Mouse (Mus musculus): ENCODE results near the gene Cops6.

The Cops6 gene

DNA sequence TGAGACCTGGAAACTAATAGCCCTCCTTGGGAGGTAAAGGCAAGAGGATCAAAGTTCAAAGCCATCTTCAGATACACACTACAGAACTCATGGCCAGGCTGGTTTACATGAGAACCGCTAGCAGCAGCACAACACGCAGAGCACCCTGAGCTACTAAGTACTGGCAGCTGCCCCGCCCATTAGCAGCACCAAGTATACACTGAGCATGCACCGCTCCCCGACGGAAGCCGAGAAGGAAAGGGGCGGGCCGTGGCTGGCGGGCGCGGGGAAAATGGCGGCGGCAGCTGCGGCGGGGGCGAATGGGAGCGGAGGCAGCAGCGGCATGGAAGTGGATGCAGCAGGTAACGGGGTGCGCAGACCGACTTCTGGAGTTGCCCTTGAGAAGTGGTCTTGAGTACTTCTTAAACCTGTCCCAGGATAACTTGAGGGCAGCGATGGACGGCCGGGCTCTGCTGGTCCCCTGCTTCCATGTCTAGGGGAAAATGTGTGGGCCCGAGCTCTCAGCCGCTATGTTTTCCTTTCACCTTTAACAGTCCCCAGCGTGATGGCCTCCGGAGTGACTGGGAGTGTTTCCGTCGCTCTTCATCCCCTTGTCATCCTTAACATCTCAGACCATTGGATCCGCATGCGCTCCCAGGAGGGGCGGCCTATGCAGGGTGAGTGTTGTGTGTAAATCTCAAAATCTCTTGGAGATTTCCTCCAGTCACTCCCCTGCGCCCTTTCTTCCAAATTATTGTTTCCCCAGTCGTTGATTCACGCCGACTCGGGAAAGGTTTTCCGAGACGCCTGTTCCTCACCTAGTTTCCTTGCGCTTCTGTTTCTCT is at the start of gene Cops6:
TSS of gene Cops6 (plus strand) at position 230 of the 824 bp plus-strand sequence.
- peak; percentile 95 for DNase-seq (ENCODE audit: low spot score)

DNA sequence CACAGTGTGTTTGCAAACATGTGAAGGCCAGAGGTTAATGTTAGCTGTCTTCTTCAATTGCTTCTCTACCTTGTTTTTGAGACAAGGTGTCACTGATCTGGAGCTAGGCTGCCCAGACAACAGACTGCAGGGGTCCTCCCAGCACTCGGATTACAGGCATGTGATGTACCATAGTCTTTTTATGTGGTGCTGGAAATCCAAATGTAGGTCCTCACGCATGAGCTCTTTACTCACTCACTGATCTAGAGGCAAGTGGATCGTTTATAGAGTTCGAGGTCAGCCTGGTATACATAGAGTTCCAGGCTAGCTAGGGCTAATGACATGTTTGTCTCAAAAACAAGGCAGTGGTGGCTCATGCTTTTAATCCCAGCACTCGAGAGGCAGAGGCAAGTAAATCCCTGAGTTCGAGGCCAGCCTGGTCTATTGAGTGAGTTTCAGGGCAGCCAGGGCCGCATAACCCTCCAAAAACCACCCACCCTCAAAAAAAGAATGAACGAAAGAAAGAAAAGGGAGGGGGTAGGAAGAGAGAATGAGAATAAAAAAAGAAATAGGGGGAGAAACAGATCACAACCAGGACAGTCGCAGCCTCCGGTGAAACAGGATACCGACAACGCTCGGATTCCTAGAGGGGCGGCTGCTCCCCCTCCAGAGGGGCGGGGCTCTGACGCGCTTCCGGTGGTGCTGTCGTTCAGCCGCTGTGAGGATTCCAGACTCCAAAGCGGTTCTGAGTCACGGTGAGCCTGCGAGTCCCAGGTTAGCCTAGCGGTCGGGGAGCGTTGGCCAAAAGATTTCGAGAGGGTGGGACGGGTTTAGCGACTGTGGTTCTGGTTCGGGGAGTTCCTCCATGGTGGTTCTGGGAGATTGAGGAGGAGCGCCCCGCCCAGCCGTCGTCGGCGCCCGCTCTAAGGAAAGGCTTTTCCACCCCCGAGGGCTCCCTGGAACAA is 44.3 kb upstream of the Cops6 start, which contains the start of gene Zscan21:
TSS of gene Zscan21 (plus strand) at position 649 of the 944 bp plus-strand sequence.
- peak; percentile 91 for DNase-seq (ENCODE audit: low spot score)

DNA sequence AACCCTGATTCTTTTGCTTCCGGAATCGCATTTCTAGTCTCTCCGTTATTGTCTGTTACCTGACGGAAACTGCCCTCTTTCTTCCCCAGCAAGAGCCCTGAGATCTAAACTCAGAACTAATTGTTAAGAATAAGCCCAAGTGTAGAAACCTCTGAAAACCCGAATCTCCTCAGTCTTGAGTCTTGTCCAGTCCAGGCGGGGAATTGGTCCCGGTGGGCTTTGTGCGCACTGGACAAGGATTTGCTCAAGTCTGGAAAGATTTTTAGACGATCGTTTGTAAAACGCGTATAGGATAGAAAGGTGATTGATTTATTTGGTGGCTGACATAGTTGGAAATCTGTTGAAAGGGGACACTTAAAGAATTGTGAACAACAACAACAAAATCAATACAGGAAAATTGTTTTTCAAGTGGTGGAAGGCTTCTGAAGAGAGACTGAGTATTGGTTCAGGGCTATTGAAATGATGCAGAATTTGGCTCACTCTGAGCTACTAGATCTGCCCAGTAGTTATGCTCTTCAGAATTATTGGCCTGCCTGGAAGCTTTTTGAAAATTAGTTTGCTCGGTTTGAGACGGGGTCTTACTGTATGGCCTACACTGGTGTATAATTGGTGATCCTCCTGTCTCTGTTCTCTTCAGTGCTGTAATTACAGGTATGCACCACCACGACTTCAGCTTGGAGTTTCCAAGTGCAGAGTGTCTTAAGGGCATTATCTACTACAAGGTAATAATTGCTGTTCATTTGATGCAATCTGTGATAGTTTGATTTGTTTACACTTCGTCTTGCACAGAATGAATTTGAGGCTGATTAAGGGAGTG is 43.5 kb upstream of the Cops6 start:
- no peak for DNase-seq (ENCODE audit: low spot score)

DNA sequence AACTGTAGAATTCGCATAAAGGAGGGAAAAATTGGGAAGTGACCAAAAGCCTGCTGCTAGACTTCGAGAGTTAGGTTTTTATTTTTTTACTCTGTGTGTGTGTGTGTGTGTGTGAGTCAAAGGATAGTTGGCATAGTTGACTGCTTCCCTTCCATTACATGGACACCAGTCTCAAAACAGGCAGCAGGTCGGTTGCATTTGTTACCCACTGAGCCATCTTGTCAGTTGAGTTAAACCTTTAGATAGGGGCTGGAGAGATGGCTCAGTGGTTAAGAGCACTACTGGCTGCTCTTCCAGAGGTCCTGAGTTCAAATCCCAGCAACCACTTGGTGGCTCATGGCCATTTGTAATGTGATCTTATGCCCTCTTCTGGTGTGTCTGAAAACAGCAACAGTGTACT is 42.8 kb upstream of the Cops6 start:
- DNase-seq (ENCODE audit: low spot score): no peak

DNA sequence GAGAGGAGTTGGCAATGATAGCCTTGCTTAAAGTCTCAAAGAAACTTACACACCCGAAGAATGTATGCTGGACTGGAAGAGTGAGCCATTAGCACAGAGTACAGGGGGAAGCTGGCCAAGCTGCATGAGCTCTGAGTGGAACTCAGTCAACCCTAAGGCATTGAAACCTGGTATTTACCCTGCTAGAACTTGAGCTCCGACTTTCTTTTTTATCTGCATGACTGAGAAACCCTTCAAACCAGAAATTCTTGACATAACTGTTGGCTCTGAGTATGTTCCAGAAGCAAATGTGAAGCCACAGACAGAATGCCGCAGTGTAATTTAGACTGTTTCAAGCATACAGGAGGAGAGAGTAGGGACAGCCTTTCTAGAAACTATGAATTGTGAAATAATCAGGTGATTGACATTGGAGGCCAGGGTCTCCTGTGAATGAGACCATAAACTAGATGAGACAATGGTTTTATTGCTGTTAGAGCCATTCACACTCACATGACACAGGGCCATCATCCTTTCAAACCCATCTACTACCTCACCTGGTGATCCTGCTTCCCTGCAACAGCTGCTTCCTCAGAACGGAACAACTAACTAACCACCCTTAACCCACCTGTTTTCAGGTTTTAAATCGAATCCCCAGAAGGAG is 28.3 kb upstream of the Cops6 start:
- peak; percentile 43 for DNase-seq (ENCODE audit: low spot score)

DNA sequence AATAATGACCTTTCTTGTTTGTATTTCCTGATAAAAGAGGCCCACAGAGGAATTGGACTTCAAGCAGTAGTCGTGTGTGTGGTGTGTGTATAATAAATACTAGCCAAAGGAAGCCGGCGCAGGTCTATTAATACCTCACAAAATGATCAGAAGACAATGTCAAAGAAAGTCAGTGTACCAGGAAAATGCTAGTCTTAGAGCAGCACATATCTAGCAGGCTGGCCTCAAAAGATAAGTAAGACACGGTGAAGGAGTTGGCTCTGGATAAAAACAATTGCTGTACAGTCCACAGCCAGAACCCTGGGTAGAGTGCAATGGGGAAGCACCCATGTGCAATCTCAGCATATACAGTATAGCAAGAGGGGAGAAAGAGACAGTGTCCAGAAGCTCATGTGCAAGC is 23.6 kb upstream of the Cops6 start:
- DNase-seq (ENCODE audit: low spot score): no peak

DNA sequence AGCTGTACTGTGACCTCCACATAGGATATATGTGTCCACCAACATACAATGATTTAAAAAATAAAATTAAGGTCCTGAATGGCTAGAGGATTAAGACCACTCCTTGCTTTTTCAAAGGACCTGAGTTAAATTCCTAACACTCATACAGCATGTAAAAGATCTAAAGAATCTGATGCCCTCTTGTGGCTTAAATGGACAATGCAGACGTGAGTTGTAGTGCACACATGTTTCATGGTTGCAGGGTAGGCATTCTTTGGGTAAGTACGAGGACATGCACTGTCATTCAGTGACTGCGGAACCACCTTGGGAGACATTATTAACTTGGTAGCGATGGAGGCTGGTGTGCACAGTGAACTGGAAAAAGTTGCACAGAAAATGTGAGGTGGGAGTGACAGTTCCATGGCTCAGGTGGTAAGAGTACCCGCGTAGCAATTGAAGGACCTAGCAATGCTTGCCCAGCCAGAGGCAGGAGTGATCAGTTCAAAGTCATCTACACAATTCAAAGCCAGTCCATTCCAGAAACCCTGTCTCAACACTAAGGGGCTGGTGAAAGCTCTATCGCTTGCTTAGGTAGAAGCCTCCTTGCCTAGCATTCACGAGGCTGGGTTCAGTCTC is 22.8 kb upstream of the Cops6 start:
- peak; percentile 35 for DNase-seq (ENCODE audit: low spot score)

DNA sequence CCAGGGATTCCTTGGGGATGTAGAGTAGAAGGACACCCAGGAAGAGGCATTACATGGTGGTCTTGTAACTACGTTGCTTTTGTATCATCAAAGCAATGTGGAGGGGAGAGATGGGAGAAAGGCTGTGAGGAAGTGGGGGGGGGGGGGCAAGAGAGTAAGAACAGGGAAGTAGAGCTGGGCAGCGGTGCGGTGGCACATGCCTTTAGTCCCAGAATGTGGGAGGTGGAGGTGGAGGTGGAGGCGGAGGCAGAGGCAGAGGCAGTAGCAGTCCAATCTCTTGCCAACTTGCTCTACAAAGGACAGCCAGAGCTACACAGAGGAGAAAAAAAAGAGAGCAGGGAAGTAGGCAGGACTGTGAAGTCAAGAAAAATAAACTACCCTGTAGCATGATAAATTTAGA is 22.3 kb upstream of the Cops6 start:
- no peak for DNase-seq (ENCODE audit: low spot score)

DNA sequence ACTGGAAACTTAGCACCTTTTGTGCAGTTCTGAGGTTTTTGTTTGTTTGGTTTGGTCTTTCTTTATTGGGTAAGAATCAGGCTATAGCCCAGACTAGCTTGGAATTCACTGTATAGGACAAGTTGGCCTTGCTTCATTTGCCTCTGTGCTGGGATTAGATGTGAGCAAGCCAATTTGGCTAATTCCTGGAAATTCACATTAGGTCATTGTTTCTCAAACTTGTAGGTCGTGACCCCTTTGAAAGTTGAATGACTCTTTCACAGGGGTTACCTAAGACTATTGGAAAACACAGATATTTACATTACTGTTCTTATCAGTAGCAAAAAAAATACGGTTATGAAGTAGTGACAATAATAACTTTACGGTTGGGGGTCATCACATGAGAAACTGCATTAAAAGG is 6.5 kb upstream of the Cops6 start:
- no peak for DNase-seq (ENCODE audit: low spot score)

DNA sequence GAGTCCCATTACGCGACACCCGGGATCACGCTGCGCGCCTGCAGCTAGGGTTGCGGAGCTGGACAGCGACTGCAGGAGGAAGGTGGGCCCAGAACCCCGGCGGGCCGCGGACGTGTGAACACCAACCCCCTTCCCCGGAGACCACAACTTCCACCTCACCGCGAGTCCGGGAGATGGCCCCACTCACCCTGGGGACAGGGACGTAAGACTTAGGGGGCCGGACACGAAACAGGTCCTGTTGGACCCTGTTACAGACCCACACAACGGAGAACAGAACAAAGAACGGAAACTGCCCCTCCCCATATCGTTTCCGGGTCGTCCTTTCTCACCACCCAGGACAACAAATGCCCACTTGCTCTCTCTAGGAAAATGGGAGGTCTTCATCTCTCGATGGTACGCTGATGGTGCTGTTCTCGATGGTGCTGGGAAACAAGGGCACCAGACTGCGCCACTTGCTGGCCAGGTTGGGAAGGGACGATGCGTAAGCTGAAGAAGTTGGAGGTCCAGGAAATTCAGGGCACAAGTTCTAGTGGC is 5.4 kb upstream of the Cops6 start, which contains the start of gene Zfp113:
TSS of gene Zfp113 (minus strand) at position 302 of the 534 bp plus-strand sequence.
- DNase-seq (ENCODE audit: low spot score): peak; percentile 96

DNA sequence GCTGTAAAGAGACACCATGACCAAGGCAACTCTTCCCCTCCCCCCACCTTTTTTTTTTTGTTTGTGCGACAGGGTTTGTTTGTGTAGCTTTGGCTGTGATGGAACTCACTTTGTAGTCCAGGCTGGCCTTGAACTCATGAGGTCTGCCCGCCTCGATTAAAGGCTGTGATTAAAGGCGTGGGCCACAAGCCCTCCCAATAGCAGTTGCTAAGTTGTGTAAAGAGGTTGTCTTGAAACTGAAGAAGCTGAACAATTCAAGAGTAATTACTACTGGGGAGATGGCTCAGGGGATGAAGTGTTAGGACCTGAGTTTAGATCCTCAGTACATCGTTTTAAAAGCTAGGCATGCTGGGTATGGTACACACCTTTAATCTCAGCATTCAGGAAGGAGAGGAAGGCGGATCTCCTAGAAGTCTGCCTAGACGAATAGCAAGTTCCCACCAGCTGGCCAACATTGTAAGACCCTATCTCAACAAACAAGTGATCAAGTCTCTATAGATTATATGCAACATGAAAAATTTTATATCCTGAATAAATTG is 578 bp upstream of the Cops6 start:
- DNase-seq (ENCODE audit: low spot score): no peak

DNA sequence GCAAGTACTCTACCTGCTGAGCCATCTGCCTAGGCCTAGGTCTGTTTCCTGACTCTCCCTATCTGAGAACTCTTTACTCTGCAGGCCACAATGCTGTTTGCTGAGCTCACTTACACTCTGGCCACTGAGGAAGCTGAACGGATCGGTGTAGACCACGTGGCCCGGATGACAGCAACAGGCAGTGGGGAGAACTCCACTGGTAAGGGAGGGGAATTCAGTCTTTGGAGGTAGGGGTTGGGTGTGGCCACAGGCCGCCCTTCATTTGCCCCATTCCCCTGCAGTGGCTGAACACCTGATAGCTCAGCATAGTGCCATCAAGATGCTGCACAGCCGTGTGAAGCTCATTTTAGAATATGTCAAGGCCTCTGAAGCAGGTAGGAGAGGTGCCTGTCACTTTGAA is 2.2 kb downstream of the Cops6 start:
- DNase-seq (ENCODE audit: low spot score): no peak

DNA sequence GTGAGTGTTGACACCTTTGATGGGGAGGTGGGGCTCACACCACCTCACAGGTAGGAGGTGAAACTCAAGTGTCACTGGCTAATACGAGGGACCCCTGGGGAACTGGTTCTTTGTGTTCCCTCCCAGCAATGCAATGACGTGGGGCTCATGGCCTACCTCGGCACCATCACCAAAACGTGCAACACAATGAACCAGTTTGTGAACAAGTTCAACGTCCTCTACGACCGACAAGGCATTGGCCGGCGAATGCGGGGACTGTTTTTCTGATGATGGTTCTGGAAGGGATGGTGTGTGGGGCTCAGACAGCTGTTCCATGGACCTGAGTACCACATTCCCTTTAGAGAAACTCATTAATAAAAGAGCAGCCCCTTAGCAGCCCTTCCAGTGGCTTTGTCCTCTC is 2.7 kb downstream of the Cops6 start:
- no peak for DNase-seq (ENCODE audit: low spot score)

DNA sequence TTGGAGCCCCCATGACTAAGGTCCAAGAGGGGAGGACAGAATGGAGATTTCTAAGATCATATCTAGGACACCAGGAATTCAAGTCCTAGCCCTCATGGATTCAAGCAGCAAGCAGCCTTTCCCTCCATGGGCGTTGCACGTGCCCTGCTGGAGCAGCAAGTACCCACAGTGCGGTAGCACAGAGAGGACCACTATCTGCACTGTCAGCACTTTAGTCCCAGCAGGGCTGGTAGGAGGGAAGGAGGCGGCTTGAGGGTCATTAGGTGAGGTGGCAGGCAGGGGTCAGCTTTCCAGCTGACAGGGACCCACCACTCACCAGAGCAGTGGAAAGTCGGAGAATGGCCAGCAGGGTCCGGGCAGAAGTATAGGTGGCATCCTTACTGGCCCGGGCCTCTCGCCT is 4.7 kb downstream of the Cops6 start:
- DNase-seq (ENCODE audit: low spot score): no peak

DNA sequence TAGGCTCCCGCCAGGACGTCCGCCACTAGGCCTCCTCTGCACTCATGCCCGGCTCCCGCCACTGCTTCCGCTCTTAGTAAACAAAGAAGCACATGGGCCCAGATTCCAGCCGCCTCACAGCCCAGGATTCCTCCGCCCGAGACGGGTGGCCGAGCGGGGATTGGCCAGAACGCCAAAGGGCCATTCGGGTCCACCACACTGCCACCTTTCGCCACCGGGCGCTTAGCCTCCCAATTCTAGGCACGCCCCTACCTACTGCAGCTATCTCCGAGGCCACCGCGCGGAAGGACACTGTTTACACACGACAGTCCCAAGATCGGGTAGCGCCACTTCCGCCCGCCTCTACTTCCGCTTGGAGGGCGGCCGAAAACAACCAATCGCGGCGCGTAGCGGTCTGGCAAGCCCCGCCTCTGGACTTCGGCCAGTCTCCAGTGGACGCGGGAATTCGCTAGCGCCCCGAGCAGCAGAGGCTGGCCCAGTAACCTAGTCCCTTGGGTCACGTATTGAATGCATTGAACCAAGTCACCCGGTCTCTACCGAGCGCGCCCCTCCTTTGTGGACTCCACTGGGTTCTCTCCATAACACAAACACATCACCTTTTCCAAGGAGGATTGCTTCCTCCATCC is 10.2 kb downstream of the Cops6 start:
- peak; percentile 97 for DNase-seq (ENCODE audit: low spot score)

DNA sequence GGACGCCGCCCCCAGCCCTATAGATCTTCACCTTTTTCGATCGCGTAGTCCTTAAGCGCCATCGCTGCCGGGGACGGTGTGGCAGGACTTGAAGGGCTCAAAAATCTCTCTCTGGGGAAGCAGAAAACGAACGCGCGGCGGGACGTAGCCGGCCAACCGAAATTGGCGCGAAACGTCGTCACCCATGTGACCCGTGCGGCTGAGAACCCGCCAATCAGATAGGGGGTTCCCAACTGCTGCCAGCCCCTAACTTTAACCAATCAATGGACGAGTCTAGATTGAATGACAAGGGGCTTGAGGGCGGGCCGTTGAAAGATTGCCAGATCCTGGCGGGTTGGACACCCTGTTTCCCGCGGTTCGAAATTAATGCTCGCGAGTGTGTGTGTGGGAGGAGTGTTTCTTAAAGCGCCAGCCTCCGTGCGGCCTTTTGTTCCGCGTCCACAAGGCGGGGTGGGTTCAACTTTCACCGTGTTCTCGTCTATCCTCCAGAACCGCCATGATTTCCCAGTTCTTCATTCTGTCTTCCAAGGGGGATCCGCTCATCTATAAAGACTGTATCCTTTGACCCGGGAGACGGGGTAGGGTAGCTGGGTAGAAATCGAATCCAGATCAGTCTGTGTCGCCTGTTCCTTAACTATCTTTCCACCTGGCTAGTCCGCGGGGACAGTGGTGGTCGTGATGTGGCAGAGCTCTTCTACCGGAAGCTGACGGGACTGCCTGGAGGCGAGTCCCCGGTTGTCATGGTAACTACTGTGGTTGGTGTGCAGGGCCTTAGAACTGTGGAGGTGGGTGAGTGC is 11.0 kb downstream of the Cops6 start, which contains the start of the genes Ap4m1 and Mcm7:
TSS of gene Ap4m1 (plus strand) at position 308 of the 797 bp plus-strand sequence.
TSS of gene Mcm7 (minus strand) at position 728 of the 797 bp plus-strand sequence.
- peak; percentile 99 for DNase-seq (ENCODE audit: low spot score)

DNA sequence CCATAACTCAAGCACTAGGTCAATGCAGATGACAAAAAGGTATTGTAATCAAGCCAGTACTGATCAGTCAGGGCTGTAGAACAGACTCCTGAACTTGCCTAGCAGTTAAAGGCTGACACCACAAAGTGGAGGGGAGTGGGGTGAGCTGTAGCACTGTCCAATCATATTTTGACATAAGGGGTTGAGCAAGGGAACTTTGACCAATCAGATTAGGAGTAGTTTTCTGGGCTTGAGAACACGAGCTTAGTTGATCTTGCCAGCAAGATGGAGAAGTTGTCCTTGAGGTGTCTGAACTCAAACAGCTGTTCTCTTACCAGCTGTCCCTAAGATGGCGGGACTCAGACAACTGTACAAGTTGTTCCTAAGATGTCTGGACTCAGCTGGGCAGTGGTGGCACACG is 12.3 kb downstream of the Cops6 start:
- no peak for DNase-seq (ENCODE audit: low spot score)

DNA sequence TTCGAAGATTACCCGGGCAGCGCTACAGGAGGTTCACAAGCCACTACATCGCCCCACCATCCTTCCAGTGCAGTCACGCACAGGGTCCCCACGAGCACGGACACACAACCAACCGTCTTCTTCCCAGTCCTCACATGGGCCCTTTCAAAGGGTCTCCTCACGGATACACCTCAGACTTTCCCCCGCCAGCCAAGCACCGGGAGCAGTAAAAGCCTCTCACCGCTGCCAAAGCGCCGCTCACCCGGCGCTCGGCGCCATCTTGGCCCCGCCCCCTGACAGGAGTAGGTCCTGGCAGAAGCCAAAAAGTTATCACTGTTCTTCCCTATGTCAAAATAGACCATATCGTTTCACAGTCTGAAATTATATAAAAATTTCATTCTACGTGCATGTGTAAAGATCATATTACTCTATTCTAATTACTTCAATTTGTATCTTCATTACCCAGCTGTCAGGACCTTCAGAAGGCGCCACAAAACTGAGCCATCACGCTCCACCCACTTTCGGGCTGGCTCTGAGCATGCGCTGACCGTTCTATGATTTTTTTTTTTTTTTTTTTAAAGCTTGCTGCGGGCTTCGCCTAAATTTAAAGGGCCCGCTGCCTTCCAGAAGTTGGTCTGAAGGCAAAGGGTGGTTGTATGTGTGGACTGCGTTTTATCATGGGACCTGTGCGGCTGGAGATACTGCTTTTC is 26.2 kb downstream of the Cops6 start, which contains the start of the genes Taf6 and Cnpy4:
TSS of gene Taf6 (minus strand) at position 502 of the 689 bp plus-strand sequence.
TSS of gene Cnpy4 (plus strand) at position 536 of the 689 bp plus-strand sequence.
- DNase-seq (ENCODE audit: low spot score): peak; percentile 90
